Mouse (Mus musculus) lung, embryonic 15.5 days (tissue): ENCODE data around the gene Eno2. TPM values are rescaled to one million over a fixed set of nuclear protein-coding genes. Genes with fewer than 3 reads are reported as not detected.
"Not testable (repeated sequence)": the region's sequence is repeated elsewhere in the genome, so short reads cannot be mapped to it uniquely, and the experiment has no call there.

Experiments used
- ATAC-seq: fragments of 200-750 bp; cut with Nextera tagmentation; 2 replicates; pipeline ENCODE4 v1.8.0; 2017; ENCODE audit warnings: moderate number of reproducible peaks, borderline replicate concordance; ENCODE audit not compliant: low FRiP score, low TSS enrichment; ENCODE audit errors: extremely low read depth
- H3K27ac ChIP-seq: fragments of 300-500 bp; sonication (generic); 2 replicates; pipeline ENCODE4 v1.5.1; 2015; ENCODE audit warnings: moderate library complexity, mild to moderate bottlenecking, inconsistent platforms
- H3K27me3 ChIP-seq: fragments of 300-500 bp; sonication (generic); 2 replicates; pipeline ENCODE4 v1.6.1; 2015; ENCODE audit warnings: inconsistent platforms
- H3K36me3 ChIP-seq: fragments of 300-500 bp; sonication (generic); 2 replicates; pipeline ENCODE4 v1.6.1; 2015; ENCODE audit warnings: inconsistent platforms
- H3K4me1 ChIP-seq: fragments of 300-500 bp; sonication (generic); 2 replicates; pipeline ENCODE4 v1.6.1; 2015; ENCODE audit warnings: inconsistent platforms
- H3K4me2 ChIP-seq: fragments of 300-500 bp; sonication (generic); 2 replicates; pipeline ENCODE4 v1.6.1; 2015; ENCODE audit warnings: inconsistent platforms, mild to moderate bottlenecking, moderate library complexity
- H3K4me3 ChIP-seq: fragments of 300-500 bp; sonication (generic); 2 replicates; pipeline ENCODE4 v1.5.1; 2015; ENCODE audit warnings: mild to moderate bottlenecking, inconsistent platforms
- H3K9ac ChIP-seq: fragments of 300-500 bp; sonication (generic); 2 replicates; pipeline ENCODE4 v1.6.1; 2015; ENCODE audit warnings: inconsistent platforms
- H3K9me3 ChIP-seq: fragments of 300-500 bp; sonication (generic); 2 replicates; pipeline ENCODE4 v1.6.1; 2016; ENCODE audit warnings: inconsistent platforms
- WGBS: fragments of 180-500 bp; shearing (Covaris S2); methylation state at CpG from one replicate; pipeline ENCODE4 v1.1.7; 2015; 5-methylcytosine and 5-hydroxymethylcytosine counted together
- polyA plus RNA-seq: library from polyadenylated mRNA; unstranded; fragments of >200 nt; fragmentation: Nextera tagmentation; extraction: Ambion mirVana; gene quantifications from 2 replicates; pipeline ENCODE4 v1.2.1, GENCODE M21; 2015

Eno2 gene
- polyA plus RNA-seq, 1 experiment from 2014 or later: 3.4 TPM

- not testable (repeated sequence) for H3K27me3 ChIP-seq, H3K4me2 ChIP-seq, H3K4me3 ChIP-seq, H3K9ac ChIP-seq, H3K9me3 ChIP-seq, H3K36me3 ChIP-seq, H3K27ac ChIP-seq, ATAC-seq
- WGBS: 92% methylated on average over 4 of the region's 4 CpGs
- H3K4me1 ChIP-seq: peaks cover 18% of the 10 kb centered on the region
These were observed 34.2 kb upstream of the Eno2 start for GRCm38 (mm10) chr6:124803691-124804090.

DNA sequence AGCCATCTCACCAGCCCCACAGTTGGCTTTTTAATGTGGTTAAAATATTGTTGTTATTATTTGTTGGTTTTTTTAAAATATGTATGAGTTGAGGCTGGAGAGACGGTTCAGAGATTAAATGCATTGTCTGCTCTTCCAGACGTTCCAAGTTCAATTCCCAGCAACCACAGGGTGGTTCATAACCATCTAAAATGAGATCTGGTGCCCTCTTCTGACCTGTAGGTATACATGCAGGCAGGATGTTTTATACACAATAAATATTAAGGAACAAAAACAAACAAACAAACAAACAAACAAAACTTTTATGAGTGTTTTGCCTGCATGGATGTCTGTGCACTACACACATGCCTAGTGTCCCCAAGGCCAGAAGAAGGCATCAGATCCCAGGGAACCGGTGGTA is 33.6 kb upstream of the Eno2 start:
- WGBS: 85% methylated on average over 3 of the region's 3 CpGs
- H3K4me3 ChIP-seq: no peak overlapping the region
- no peak for ATAC-seq

DNA sequence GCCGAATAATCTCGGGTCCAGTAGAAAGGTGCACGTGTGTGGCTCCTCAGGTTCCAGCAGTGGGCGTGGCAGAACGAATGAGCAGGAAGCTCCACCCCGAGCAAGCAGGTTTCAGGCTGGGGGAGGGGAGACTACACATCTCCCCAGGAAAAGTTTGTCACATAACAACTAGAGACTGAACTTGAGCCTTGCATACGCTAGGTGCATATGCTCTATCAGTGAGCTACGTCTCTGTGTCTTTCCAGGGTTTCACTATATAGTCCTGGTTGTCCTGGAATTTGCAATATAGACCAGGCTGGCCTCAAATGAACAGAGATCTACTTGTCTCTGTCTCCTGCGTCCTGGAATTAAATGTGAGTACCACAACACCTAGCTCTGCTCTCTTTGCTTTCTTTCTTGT is 32.9 kb upstream of the Eno2 start:
- 12% methylated on average over 6 of the region's 9 CpGs for WGBS
- H3K27ac ChIP-seq: not testable (repeated sequence)

More for the DNA sequence above, 33.6 kb upstream of the Eno2 start:
- H3K4me2 ChIP-seq: no peak overlapping the region
- H3K36me3 ChIP-seq: no peaks in the 10 kb centered on the region
- H3K4me1 ChIP-seq: peaks cover 15% of the 10 kb centered on the region
- no peak overlapping the region for H3K9ac ChIP-seq
- no peak overlapping the region for H3K27ac ChIP-seq
- no peaks in the 10 kb centered on the region for H3K9me3 ChIP-seq
- no peaks in the 10 kb centered on the region for H3K27me3 ChIP-seq

DNA sequence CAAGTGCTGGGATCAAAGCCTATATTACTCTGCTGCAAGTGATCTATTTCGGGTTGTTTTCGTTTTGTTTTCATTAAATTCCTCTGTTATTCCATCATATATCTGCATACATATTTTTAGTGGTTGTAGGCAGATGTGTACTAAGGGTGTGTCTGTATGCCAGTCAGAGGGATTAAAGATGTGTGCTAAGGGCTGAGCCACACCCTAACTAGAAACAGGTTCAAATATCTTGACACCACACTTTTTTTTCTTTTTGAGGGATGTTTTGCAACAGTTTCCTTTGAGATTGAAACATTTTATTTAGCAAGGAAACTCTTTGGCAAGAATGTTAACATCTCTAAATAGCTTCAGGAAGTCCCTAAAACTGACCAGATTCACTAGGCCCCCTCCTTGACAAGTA is 26.7 kb upstream of the Eno2 start:
- no peaks in the 10 kb centered on the region for H3K9me3 ChIP-seq
- no peaks in the 10 kb centered on the region for H3K4me1 ChIP-seq
- no peaks in the 10 kb centered on the region for H3K27me3 ChIP-seq
- no peak overlapping the region for H3K9ac ChIP-seq
- no peak for ATAC-seq
- H3K4me2 ChIP-seq: no peak overlapping the region
- H3K4me3 ChIP-seq: no peak overlapping the region
- 74% methylated on average over 2 of the region's 2 CpGs for WGBS
- H3K36me3 ChIP-seq: no peaks in the 10 kb centered on the region
- no peak overlapping the region for H3K27ac ChIP-seq

More for the DNA sequence above, 32.9 kb upstream of the Eno2 start:
- not testable (repeated sequence) for H3K9ac ChIP-seq, H3K9me3 ChIP-seq, H3K36me3 ChIP-seq, H3K27me3 ChIP-seq, ATAC-seq
- Histone ChIP-seq H3K4me1 (peaks cover 13% of the 10 kb centered on the region), H3K4me2 (peak overlapping the region; percentile 47), H3K4me3 (peak overlapping the region; percentile 22; the same call in 1 of the 2 replicates)

DNA sequence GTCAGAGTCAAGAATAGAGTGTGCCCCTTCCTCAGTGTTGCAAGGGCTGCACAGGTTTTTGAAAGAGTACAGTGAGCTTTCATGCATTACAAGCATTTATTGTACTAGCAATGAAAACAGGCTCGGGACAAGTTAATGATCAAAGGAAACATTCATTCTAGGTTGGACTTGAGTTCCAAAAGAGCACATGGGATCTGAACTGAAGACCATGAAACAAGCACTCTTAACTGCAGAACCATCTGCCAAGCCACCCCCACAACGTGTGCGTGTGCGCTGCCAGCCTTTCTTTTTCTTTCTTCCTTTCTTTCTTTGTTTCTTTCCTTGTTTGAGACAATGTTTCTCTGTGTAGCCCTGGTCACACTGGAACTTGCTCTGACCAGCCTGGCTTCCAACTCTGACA is 26.3 kb upstream of the Eno2 start:
- Histone ChIP-seq H3K27me3 (no peaks in the 10 kb centered on the region), H3K9ac (no peak overlapping the region), H3K27ac (no peak overlapping the region), H3K36me3 (no peaks in the 10 kb centered on the region), H3K9me3 (no peaks in the 10 kb centered on the region), H3K4me2 (no peak overlapping the region), H3K4me1 (no peaks in the 10 kb centered on the region), H3K4me3 (no peak overlapping the region)
- ATAC-seq: no peak
- WGBS: 76% methylated on average over 4 of the region's 4 CpGs

GRCm38 (mm10) chr6:124791911-124792310 is 22.4 kb upstream of the Eno2 start:
- no peak for ATAC-seq

DNA sequence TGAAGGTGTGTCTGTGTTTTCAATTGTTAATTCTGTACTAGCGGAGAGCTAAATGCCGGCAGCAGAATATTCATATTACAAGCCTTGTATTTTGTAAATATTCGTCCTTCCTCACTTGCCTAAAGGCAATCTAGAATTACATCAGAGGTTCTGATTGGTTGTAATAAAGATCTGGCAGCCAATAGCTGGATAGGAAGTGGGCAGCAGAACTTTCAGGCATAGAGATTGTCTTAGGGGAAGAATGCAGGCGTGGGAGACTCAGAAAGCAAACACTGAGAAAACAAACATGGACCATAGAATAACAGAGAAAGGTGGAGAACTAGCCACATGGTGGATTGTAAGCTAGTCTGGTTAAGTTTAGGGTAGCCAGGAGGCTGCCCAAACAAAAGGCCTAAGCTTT is 20.6 kb upstream of the Eno2 start:
- no peak for ATAC-seq
- Histone ChIP-seq H3K9ac (no peak overlapping the region), H3K36me3 (no peaks in the 10 kb centered on the region), H3K4me2 (no peak overlapping the region), H3K27ac (no peak overlapping the region), H3K9me3 (no peaks in the 10 kb centered on the region), H3K27me3 (no peaks in the 10 kb centered on the region), H3K4me1 (no peaks in the 10 kb centered on the region), H3K4me3 (no peak overlapping the region)
- 48% methylated on average over 4 of the region's 4 CpGs for WGBS

More at GRCm38 (mm10) chr6:124791911-124792310, 22.4 kb upstream of the Eno2 start:
- Histone ChIP-seq H3K4me2 (no peak overlapping the region), H3K27ac (no peak overlapping the region), H3K4me3 (no peak overlapping the region), H3K36me3 (no peaks in the 10 kb centered on the region), H3K27me3 (no peaks in the 10 kb centered on the region), H3K9ac (no peak overlapping the region), H3K4me1 (no peaks in the 10 kb centered on the region), H3K9me3 (no peaks in the 10 kb centered on the region)
- 70% methylated on average over 3 of the region's 3 CpGs for WGBS

GRCm38 (mm10) chr6:124789519-124789918 is 20.0 kb upstream of the Eno2 start:
- H3K9me3 ChIP-seq: no peaks in the 10 kb centered on the region
- WGBS: 69% methylated on average over 4 of the region's 4 CpGs
- ATAC-seq: no peak
- no peak overlapping the region for H3K4me3 ChIP-seq
- H3K27me3 ChIP-seq: no peaks in the 10 kb centered on the region
- H3K9ac ChIP-seq: no peak overlapping the region
- H3K4me1 ChIP-seq: no peaks in the 10 kb centered on the region
- no peak overlapping the region for H3K4me2 ChIP-seq
- H3K36me3 ChIP-seq: no peaks in the 10 kb centered on the region
- no peak overlapping the region; the same call in 1 of the 2 replicates for H3K27ac ChIP-seq

- Histone ChIP-seq H3K9ac (no peak overlapping the region), H3K27me3 (no peaks in the 10 kb centered on the region), H3K4me1 (0 out of 2 replicates have a peak, but pooled peaks cover 3% of the 10 kb centered on the region), H3K4me3 (no peak overlapping the region), H3K36me3 (no peaks in the 10 kb centered on the region), H3K27ac (no peak overlapping the region), H3K9me3 (no peaks in the 10 kb centered on the region), H3K4me2 (no peak overlapping the region)
- 62% methylated on average over 10 of the region's 10 CpGs for whole genome bisulfite sequencing
- ATAC-seq: no peak
These were observed 18.2 kb upstream of the Eno2 start for GRCm38 (mm10) chr6:124787722-124788121.

- ATAC-seq: no peak
- Histone ChIP-seq H3K4me3 (no peak overlapping the region), H3K4me1 (0 out of 2 replicates have a peak, but pooled peaks cover 6% of the 10 kb centered on the region), H3K9me3 (no peaks in the 10 kb centered on the region), H3K27me3 (no peaks in the 10 kb centered on the region), H3K27ac (no peak overlapping the region), H3K36me3 (no peaks in the 10 kb centered on the region), H3K4me2 (no peak overlapping the region), H3K9ac (no peak overlapping the region)
- WGBS: 45% methylated on average over 8 of the region's 8 CpGs
These were observed 17.4 kb upstream of the Eno2 start for GRCm38 (mm10) chr6:124786756-124787420.

DNA sequence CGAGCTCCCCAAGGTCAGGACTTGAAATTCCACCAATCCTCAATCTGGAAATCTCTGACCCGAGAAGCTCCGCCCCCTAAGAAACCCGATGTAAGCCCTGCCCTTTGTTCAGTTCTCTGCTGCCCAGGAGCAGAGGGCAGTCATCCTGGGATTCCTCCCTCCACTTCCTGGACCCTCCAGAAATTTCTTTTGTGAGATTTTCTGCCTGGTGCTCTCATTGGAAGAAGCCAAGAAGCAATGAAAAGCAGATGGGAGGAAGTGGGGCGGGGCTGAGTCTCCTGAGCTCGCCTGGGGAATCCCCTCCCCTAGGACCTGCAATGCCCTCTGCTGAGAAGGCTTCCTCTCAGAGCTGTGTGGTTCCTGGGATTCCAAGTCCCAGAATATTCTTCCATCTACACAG is 13.0 kb upstream of the Eno2 start:
- Histone ChIP-seq H3K4me1 (peaks cover 17% of the 10 kb centered on the region), H3K27me3 (peaks cover 12% of the 10 kb centered on the region), H3K9me3 (no peaks in the 10 kb centered on the region), H3K27ac (no peak overlapping the region), H3K9ac (no peak overlapping the region), H3K4me2 (peak overlapping the region; percentile 36), H3K36me3 (no peaks in the 10 kb centered on the region), H3K4me3 (peak overlapping the region; percentile 27)
- peak; percentile 50; the same call in 1 of the 2 replicates for ATAC-seq
- WGBS: 20% methylated on average over 6 of the region's 6 CpGs

GRCm38 (mm10) chr6:124780917-124781316 is 11.4 kb upstream of the Eno2 start:
- peaks cover 12% of the 10 kb centered on the region for H3K27me3 ChIP-seq
- H3K36me3 ChIP-seq: no peaks in the 10 kb centered on the region
- peaks cover 17% of the 10 kb centered on the region for H3K4me1 ChIP-seq
- H3K9me3 ChIP-seq: no peaks in the 10 kb centered on the region
- no peak overlapping the region for H3K4me3 ChIP-seq
- ATAC-seq: no peak
- no peak overlapping the region for H3K9ac ChIP-seq
- WGBS: 82% methylated on average over 7 of the region's 7 CpGs
- H3K4me2 ChIP-seq: no peak overlapping the region
- H3K27ac ChIP-seq: no peak overlapping the region
